ENCODE assay signal across 21 mouse cellular contexts in the genomic region with DNA sequence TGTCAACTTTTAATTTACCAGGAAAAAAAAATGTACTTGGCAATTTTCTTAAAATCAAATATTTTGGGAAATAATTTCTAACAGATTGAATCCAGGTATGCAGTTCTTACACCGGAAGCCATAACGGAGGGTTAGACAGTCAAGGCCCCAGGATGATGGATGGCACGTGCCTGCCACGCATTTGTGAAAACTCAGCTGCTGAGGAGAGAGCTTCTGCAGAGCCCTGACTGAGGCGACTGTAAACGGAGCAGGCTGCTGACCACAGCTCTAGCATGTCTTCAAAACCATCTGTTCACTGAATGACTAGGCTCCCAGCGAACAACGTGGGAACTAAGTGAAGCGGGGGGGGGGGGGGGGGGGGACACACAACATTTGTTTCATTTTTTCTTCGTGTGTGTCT.
A peak's percentile ranks its signal among the peaks of the same experiment; 100 is the strongest.
DNase-seq lines count a peak whose midpoint lies in the region.
"Had no signal": no experiment of that assay in that cellular context is flagged by ENCODE, and none has a peak within 500 bp of the region (broad histone marks: within the 10 kb centered on the region; RNA-seq: fewer than 3 reads in every experiment).

No protein-coding gene starts in this region.

- H3K27ac ChIP-seq in heart, embryonic 10.5 days = no peak overlapping the region
- H3K27ac ChIP-seq: embryonic facial prominence, embryonic 15.5 days; forebrain, embryonic 15.5 days; heart, adult 2 months; hindbrain, embryonic 15.5 days had no signal

- no peaks in the 10 kb centered on the region for H3K9me3 ChIP-seq in heart, embryonic 10.5 days
- H3K9me3 ChIP-seq: embryonic facial prominence, embryonic 15.5 days; heart, embryonic 12.5 days; hindbrain, embryonic 15.5 days had no signal

- no peak overlapping the region for H3K4me3 ChIP-seq in heart, embryonic 10.5 days
- H3K4me3 ChIP-seq: embryonic facial prominence, embryonic 15.5 days; erythroblast, embryonic 14.5 days; forebrain, embryonic 15.5 days; heart, adult 2 months; heart, embryonic 12.5 days; hindbrain, embryonic 15.5 days had no signal

- 0 out of 2 replicates have a peak, but pooled peaks cover 6% of the 10 kb centered on the region for H3K27me3 ChIP-seq in heart, embryonic 10.5 days (ENCODE audit: insufficient read depth, poor library complexity, severe bottlenecking)
- H3K27me3 ChIP-seq: embryonic facial prominence, embryonic 15.5 days; forebrain, embryonic 15.5 days; heart, embryonic 12.5 days had no signal

- 41% methylated on average over 9 of the region's 10 CpGs for WGBS in heart, embryonic 10.5 days

- H3K4me1 ChIP-seq in heart, embryonic 10.5 days = no peaks in the 10 kb centered on the region
- H3K4me1 ChIP-seq: embryonic facial prominence, embryonic 15.5 days; forebrain, embryonic 15.5 days; heart, embryonic 12.5 days; hindbrain, embryonic 15.5 days had no signal

- H3K36me3 ChIP-seq in heart, embryonic 10.5 days = no peaks in the 10 kb centered on the region
- H3K36me3 ChIP-seq: embryonic facial prominence, embryonic 15.5 days; forebrain, embryonic 15.5 days; G1E; heart, embryonic 12.5 days; hindbrain, embryonic 15.5 days had no signal

- peak; percentile 18 to 30 for DNase-seq in cerebellum, postnatal 10 days
- no peak for DNase-seq in cerebellum, adult 9-11 months
- peak; percentile 5 to 9 for DNase-seq in kidney, postnatal 4 days
- DNase-seq in kidney, postnatal 36 days = no peak
- peak; percentile 36 for DNase-seq in embryo, embryonic 11.5 days (ENCODE audit: low read depth, low spot score)
- DNase-seq in mesoderm, embryonic 11.5 days (ENCODE audit: low read depth, low spot score) = peak; percentile 69
- no peak for DNase-seq in heart, embryonic 10.5 days (ENCODE audit: low spot score)
- no peak for DNase-seq in right cerebral cortex, postnatal 14 days
- DNase-seq: adrenal gland, postnatal 10 days; B cell, adult 2 months; cerebellum, adult 11-12 months; cerebellum, adult 9-10 months; gastrocnemius, postnatal 14 days; heart, adult 2 months; heart, postnatal 36 days had no signal

Comparison
In these comparisons a context has a peak if more than half of its experiments do, and no peak if none do; other contexts are left out.
1. DNase-seq: peak in cerebellum, postnatal 10 days (2 of 2), kidney, postnatal 4 days (2 of 2), embryo, embryonic 11.5 days (single experiment) and mesoderm, embryonic 11.5 days (single experiment); none in cerebellum, adult 9-11 months (single experiment), kidney, postnatal 36 days (0 of 2), heart, embryonic 10.5 days (single experiment) and right cerebral cortex, postnatal 14 days (single experiment).